Mouse (Mus musculus): Measurements from ENCODE around the gene Olfr1361. TPM values are rescaled to one million over a fixed set of nuclear protein-coding genes. Genes with fewer than 3 reads are reported as not detected.

The Olfr1361 gene
- not detected for total RNA-seq (2021)
- long read RNA-seq, experiment 1, result 0 reads
- long read RNA-seq, experiment 2, result 0 reads

- no peak for DNase-seq
These were observed at the start of gene Olfr1361 for GRCm38 (mm10) chr13:21663286-21663685. TSS of gene Olfr1361 (minus strand) at chr13:21663386.

GRCm38 (mm10) chr13:21711698-21712097 is 48.5 kb upstream of the Olfr1361 start:
- DNase-seq, result no peak

- DNase-seq, result peak; percentile 63
These were observed 47.8 kb upstream of the Olfr1361 start for GRCm38 (mm10) chr13:21710821-21711525.

- DNase-seq, result peak; percentile 84
These were observed 47.0 kb upstream of the Olfr1361 start for GRCm38 (mm10) chr13:21710031-21710711.

- no peak for DNase-seq
These were observed 43.5 kb upstream of the Olfr1361 start for GRCm38 (mm10) chr13:21706669-21707068.

GRCm38 (mm10) chr13:21697811-21698210 is 34.6 kb upstream of the Olfr1361 start, which contains the start of gene Olfr1359:
TSS of gene Olfr1359 (plus strand) at chr13:21698111.
- no peak for DNase-seq

GRCm38 (mm10) chr13:21677305-21677704 is 14.1 kb upstream of the Olfr1361 start, which contains the start of gene Olfr1360:
TSS of gene Olfr1360 (minus strand) at chr13:21677405.
- DNase-seq, result no peak

- no peak for DNase-seq
These were observed 20.8 kb downstream of the Olfr1361 start, which contains the start of gene Olfr11 for GRCm38 (mm10) chr13:21642418-21642817. TSS of gene Olfr11 (minus strand) at chr13:21642518.

- no peak for DNase-seq
These were observed 49.3 kb downstream of the Olfr1361 start, which contains the start of gene Olfr1362 for GRCm38 (mm10) chr13:21613922-21614321. TSS of gene Olfr1362 (minus strand) at chr13:21614022.

Other genes starting within 250 kb of the Olfr1361 start
- gene Pgbd1, start 222.3 kb downstream of the Olfr1361 start, total RNA-seq (2021), result under 1 TPM; 0.16 to 0.50 TPM
- gene Zscan26, start 209.7 kb downstream of the Olfr1361 start, total RNA-seq (2021), result 10 to 100 TPM; 10.9 to 15.4 TPM
- under 1 TPM; 0.38 to 0.52 TPM for gene Nkapl, start 194.9 kb downstream of the Olfr1361 start, total RNA-seq (2021)
- 1 to 10 TPM; 1.2 to 1.6 TPM for gene Zkscan4, start 184.5 kb downstream of the Olfr1361 start, total RNA-seq (2021)
- not detected for gene Gm10065, start 183.9 kb downstream of the Olfr1361 start, total RNA-seq (2021)
- gene AK157302, start 168.2 kb downstream of the Olfr1361 start, total RNA-seq (2021), result 10 to 100 TPM; 11.5 to 12.4 TPM
- gene Gm11273, start 162.0 kb downstream of the Olfr1361 start, total RNA-seq (2021), result 100 to 1,000 TPM; 118 to 122 TPM
- 10 to 100 TPM in 1 of 2 experiments, 1 to 10 TPM in 1; 8.0 to 11.4 TPM for gene Zkscan8, start 132.3 kb downstream of the Olfr1361 start, total RNA-seq (2021)
- gene Olfr1366, start 120.6 kb downstream of the Olfr1361 start, total RNA-seq (2021), result not detected
- not detected for gene Olfr1535, start 103.5 kb downstream of the Olfr1361 start, total RNA-seq (2021)
- not detected for gene Olfr1364, start 81.6 kb downstream of the Olfr1361 start, total RNA-seq (2021)
- gene Olfr1362, start 49.4 kb downstream of the Olfr1361 start, total RNA-seq (2021), result not detected
- gene Olfr11, start 20.9 kb downstream of the Olfr1361 start, total RNA-seq (2021), result not detected
- not detected for gene Olfr1360, start 14.0 kb upstream of the Olfr1361 start, total RNA-seq (2021)
- not detected for gene Olfr1359, start 34.7 kb upstream of the Olfr1361 start, total RNA-seq (2021)
- 100 to 1,000 TPM; 184 to 186 TPM for gene Hist1h2bl, start 52.8 kb upstream of the Olfr1361 start, total RNA-seq (2021)
- gene Hist1h2ai, start 53.0 kb upstream of the Olfr1361 start, total RNA-seq (2021), result 100 to 1,000 TPM; 125 TPM
- gene Hist1h3h, start 54.3 kb upstream of the Olfr1361 start, total RNA-seq (2021), result 100 to 1,000 TPM; 240 to 265 TPM
- gene Hist1h2bm, start 58.7 kb upstream of the Olfr1361 start, total RNA-seq (2021), result 10 to 100 TPM; 50.7 to 68.7 TPM
- 10 to 100 TPM; 32.2 to 32.7 TPM for gene Hist1h4j, start 71.7 kb upstream of the Olfr1361 start, total RNA-seq (2021)
- 100 to 1,000 TPM; 439 to 508 TPM for gene Hist1h4k, start 87.1 kb upstream of the Olfr1361 start, total RNA-seq (2021)
- gene Hist1h2ak, start 90.4 kb upstream of the Olfr1361 start, total RNA-seq (2021), result 10 to 100 TPM; 71.7 to 78.9 TPM
- gene Hist1h2bn, start 90.7 kb upstream of the Olfr1361 start, total RNA-seq (2021), result 100 to 1,000 TPM in 1 of 2 experiments, 10 to 100 TPM in 1; 94.7 to 110 TPM
- gene Hist1h1b, start 117.2 kb upstream of the Olfr1361 start, total RNA-seq (2021), result 100 to 1,000 TPM; 122 to 129 TPM
- gene Hist1h3i, start 120.0 kb upstream of the Olfr1361 start, total RNA-seq (2021), result 100 to 1,000 TPM; 199 to 235 TPM
- gene Hist1h2an, start 123.8 kb upstream of the Olfr1361 start, total RNA-seq (2021), result 10 to 100 TPM; 37.8 to 38.8 TPM
- gene Hist1h2bp, start 124.1 kb upstream of the Olfr1361 start, total RNA-seq (2021), result 10 to 100 TPM; 78.8 to 79.4 TPM
- 100 to 1,000 TPM; 140 to 150 TPM for gene Hist1h2bq, start 146.8 kb upstream of the Olfr1361 start, total RNA-seq (2021)
- gene Hist1h2ao, start 147.1 kb upstream of the Olfr1361 start, total RNA-seq (2021), result 100 to 1,000 TPM; 240 to 250 TPM
- 100 to 1,000 TPM; 345 to 353 TPM for gene Hist1h4m, start 148.4 kb upstream of the Olfr1361 start, total RNA-seq (2021)
- 10 to 100 TPM; 17.9 to 46.6 TPM for gene Hist1h4n, start 168.8 kb upstream of the Olfr1361 start, total RNA-seq (2021)
- 100 to 1,000 TPM in 1 of 2 experiments, 10 to 100 TPM in 1; 86.5 to 153 TPM for gene Hist1h2ap, start 170.1 kb upstream of the Olfr1361 start, total RNA-seq (2021)
- 100 to 1,000 TPM; 139 to 146 TPM for gene Hist1h2br, start 170.4 kb upstream of the Olfr1361 start, total RNA-seq (2021)

All from gastrocnemius, postnatal 10 days (tissue).